11 mouse cellular contexts compared by ENCODE assay signal in genomic region chr7:79881901-79882300, GRCm38 (mm10).
"Had no signal": no experiment of that assay in that cellular context is flagged by ENCODE, and none has a peak within 500 bp of the region (broad histone marks: within the 10 kb centered on the region; RNA-seq: fewer than 3 reads in every experiment).

No protein-coding gene starts in this region.

- H3K9ac ChIP-seq: intestine, embryonic 15.5 days; limb, embryonic 13.5 days; liver, embryonic 14.5 days; neural tube, embryonic 13.5 days had no signal

- H3K27ac ChIP-seq: layer of hippocampus, adult 2 months; liver, embryonic 14.5 days; neural tube, embryonic 13.5 days had no signal

- H3K4me2 ChIP-seq: intestine, embryonic 15.5 days; limb, embryonic 13.5 days; neural tube, embryonic 13.5 days had no signal

- DNase-seq: kidney, adult 18-20 months; kidney, postnatal 36 days; lung, adult 18-20 months; midbrain, embryonic 14.5 days; right cerebral cortex, postnatal 14 days; thymus, postnatal 36 days had no signal

- H3K4me1 ChIP-seq: neural tube, embryonic 13.5 days had no signal

- H3K9me3 ChIP-seq: intestine, embryonic 15.5 days; limb, embryonic 13.5 days; neural tube, embryonic 13.5 days had no signal

- H3K4me3 ChIP-seq: intestine, embryonic 15.5 days; layer of hippocampus, adult 2 months; limb, embryonic 13.5 days; neural tube, embryonic 13.5 days had no signal

- H3K27me3 ChIP-seq: intestine, embryonic 15.5 days; limb, embryonic 13.5 days; neural tube, embryonic 13.5 days had no signal

- ATAC-seq: intestine, embryonic 15.5 days had no signal
